Mouse (Mus musculus) embryonic facial prominence, embryonic 12.5 days (tissue): ENCODE data around the gene Itga6. TPM values are rescaled to one million over a fixed set of nuclear protein-coding genes. Genes with fewer than 3 reads are reported as not detected.

Experiments
- ATAC-seq: fragments of 200-750 bp; cut with Nextera tagmentation; 2 replicates; pipeline ENCODE4 v1.8.0; 2017; ENCODE audit not compliant: insufficient number of reproducible peaks, insufficient read depth, low FRiP score, low TSS enrichment
- H3K27ac ChIP-seq: fragments of 300-500 bp; sonication (generic); 2 replicates; pipeline ENCODE4 v1.5.1; 2016; ENCODE audit warnings: mild to moderate bottlenecking
- H3K27me3 ChIP-seq: fragments of 300-500 bp; sonication (generic); 2 replicates; pipeline ENCODE4 v1.6.1; 2016; ENCODE audit warnings: mild to moderate bottlenecking, moderate library complexity
- H3K36me3 ChIP-seq: fragments of 300-500 bp; sonication (generic); 2 replicates; pipeline ENCODE4 v1.6.1; 2016; ENCODE audit warnings: mild to moderate bottlenecking
- H3K4me1 ChIP-seq: fragments of 300-500 bp; sonication (generic); 2 replicates; pipeline ENCODE4 v1.6.1; 2016
- H3K4me2 ChIP-seq: fragments of 300-500 bp; sonication (generic); replicated peaks from 2 replicates; pipeline ENCODE4 v1.6.1; 2016; ENCODE audit warnings: mild to moderate bottlenecking, moderate library complexity
- H3K4me3 ChIP-seq: fragments of 300-500 bp; sonication (generic); 2 replicates; pipeline ENCODE4 v1.5.1; 2016; ENCODE audit warnings: mild to moderate bottlenecking
- H3K9ac ChIP-seq: fragments of 300-500 bp; sonication (generic); 2 replicates; pipeline ENCODE4 v1.6.1; 2016; ENCODE audit warnings: mild to moderate bottlenecking, moderate library complexity
- H3K9me3 ChIP-seq: fragments of 300-500 bp; sonication (generic); 2 replicates; pipeline ENCODE4 v1.6.1; 2016; ENCODE audit warnings: mild to moderate bottlenecking, moderate library complexity
- WGBS: fragments of 180-500 bp; shearing (Covaris S2); methylation state at CpG from one replicate; pipeline ENCODE4 v1.1.7; 2016; 5-methylcytosine and 5-hydroxymethylcytosine counted together
- polyA plus RNA-seq: library from polyadenylated mRNA; unstranded; fragments of >200 nt; fragmentation: Nextera tagmentation; extraction: Ambion mirVana; gene quantifications from 2 replicates; pipeline ENCODE4 v1.2.1, GENCODE M21; 2016

The Itga6 gene
- polyA plus RNA-seq, 1 experiment from 2014 or later = 43.4 TPM

DNA sequence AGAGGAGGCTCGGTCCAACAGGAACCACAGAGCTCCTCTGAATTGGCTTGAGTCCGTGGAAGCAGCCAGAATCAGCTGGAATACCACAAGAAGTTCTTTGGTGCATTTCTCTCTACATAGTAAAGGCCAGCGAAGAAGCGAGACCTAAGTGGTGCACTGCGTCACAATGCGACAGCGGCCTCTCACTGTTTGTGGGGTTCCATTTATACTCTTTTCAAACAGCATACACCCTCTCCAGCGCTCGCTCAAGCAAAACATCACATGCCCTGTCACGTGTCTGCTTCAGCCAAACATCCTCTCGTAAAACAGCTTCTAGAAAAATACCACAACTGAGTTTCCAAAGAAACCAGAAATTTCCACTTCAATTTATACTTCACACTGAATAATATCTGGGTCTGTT, 64.6 kb downstream of the Itga6 start:
- no peak overlapping the region for H3K9ac ChIP-seq
- H3K9me3 ChIP-seq = no peaks in the 10 kb centered on the region
- peaks cover 9% of the 10 kb centered on the region; the same call in 1 of the 2 replicates for H3K4me1 ChIP-seq
- no peak overlapping the region for H3K4me2 ChIP-seq
- no peak overlapping the region for H3K27ac ChIP-seq
- no peaks in the 10 kb centered on the region for H3K27me3 ChIP-seq
- no peaks in the 10 kb centered on the region for H3K36me3 ChIP-seq
- ATAC-seq = no peak
- no peak overlapping the region for H3K4me3 ChIP-seq
- 94% methylated on average over 11 of the region's 11 CpGs for WGBS

DNA sequence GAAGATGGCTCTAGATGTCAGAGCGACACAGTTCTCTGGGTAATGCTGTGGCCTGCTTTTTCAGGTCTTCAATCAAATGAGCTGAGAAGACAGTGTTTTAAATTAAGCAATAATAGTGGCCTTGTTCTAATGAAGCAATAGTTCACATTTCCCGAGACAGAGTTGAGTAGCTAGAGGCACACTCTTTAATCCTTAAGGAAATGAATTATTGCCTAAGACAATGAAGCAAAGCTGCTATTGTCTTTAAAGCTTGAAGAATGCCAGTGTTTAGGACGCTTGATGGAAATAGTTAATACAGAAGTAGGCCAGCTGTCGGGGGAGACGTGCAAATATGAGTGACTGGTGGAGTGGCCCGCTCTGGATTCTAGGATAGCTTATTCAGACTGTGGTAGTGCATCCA, 65.5 kb downstream of the Itga6 start:
- no peak overlapping the region for H3K4me2 ChIP-seq
- no peak overlapping the region for H3K27ac ChIP-seq
- no peaks in the 10 kb centered on the region for H3K9me3 ChIP-seq
- no peak overlapping the region for H3K9ac ChIP-seq
- ATAC-seq = no peak
- no peaks in the 10 kb centered on the region for H3K36me3 ChIP-seq
- peaks cover 11% of the 10 kb centered on the region; the same call in 1 of the 2 replicates for H3K4me1 ChIP-seq
- WGBS = 54% methylated on average over 6 of the region's 6 CpGs
- H3K27me3 ChIP-seq = no peaks in the 10 kb centered on the region
- no peak overlapping the region for H3K4me3 ChIP-seq

DNA sequence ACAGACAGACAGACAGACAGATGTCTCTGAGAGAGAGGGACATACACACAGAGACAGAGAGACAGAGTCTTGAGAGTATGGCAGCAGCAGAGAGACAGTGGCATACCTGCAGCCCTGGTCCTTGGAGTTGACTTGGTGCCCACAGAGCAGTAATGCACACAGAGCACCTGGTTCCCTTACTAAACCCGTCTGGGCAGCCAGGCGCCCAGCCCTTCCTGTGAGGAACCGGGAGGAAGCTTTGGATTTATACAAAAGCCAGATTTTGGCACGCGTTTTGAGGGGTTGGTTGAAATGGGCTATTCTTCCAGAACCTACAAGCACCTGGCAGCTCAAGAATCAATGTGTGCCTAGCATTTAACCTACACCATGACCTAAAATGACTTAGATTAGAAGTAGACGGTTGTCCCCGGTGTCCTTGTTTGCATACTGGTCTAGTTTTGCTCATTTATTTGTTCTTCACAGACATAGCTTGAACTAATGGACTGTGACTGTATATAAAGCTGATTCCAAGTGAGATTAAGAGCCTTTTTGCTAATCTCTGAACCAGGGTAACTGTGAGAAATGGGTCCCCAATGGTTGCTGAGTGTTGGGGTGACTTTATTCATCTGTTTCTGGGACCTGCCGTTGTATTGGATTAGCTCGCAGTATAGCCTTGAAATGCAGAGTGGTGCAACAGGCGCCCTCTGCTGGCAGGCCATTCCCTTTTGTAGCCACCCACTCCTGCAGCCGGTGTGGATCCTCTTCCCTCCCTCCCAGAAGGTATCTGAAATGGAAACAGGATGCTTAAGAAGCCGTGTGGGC, 67.0 kb downstream of the Itga6 start:
- Histone ChIP-seq H3K4me3 (no peak overlapping the region), H3K27me3 (no peaks in the 10 kb centered on the region), H3K9me3 (no peaks in the 10 kb centered on the region), H3K9ac (no peak overlapping the region), H3K27ac (no peak overlapping the region), H3K4me1 (peaks cover 20% of the 10 kb centered on the region), H3K36me3 (no peaks in the 10 kb centered on the region), H3K4me2 (no peak overlapping the region)
- 0 out of 2 replicates have a peak, but pooled peaks have one; percentile 45 for ATAC-seq
- 39% methylated on average over 12 of the region's 12 CpGs for WGBS

DNA sequence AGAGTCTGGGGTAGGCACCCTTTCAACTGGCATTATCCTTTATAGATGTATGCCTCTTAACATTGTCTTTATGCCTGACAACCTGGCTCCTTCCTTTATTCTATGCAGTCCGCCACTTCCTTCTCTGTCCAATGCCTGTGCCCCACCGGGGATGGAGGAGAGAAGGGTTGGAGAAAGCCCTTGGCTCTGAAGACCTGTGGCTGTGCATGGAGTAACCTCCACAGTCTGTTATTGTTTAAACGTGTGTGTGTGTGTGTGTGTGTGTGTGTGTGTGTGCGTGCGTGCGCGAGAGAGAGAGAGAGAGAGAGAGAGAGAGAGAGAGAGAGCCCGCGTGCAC, 67.6 kb downstream of the Itga6 start:
- H3K9me3 ChIP-seq = no peaks in the 10 kb centered on the region
- H3K27ac ChIP-seq = no peak overlapping the region

DNA sequence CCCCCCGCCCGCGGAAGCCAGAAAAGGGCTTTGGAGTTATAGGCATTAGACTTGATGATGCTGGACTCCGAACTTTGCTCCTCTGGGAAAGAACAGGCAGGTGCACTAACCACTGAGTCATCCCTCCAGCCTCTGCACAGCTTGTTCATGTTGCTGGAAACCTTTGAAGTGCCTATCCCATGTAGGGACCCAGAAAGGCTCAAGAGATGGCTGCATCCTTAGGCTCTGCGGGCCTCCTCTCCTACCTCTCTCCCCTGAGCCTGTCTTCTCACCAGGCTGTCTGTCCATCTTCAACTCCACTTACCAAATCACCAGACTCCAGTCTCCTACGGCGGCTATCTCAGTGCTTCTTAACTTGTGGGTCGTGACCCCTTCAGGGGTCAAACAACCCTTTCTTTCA, 68.0 kb downstream of the Itga6 start:
- ATAC-seq = no peak
- 64% methylated on average over 5 of the region's 8 CpGs for WGBS
- no peak overlapping the region for H3K9ac ChIP-seq
- no peaks in the 10 kb centered on the region for H3K27me3 ChIP-seq
- peaks cover 22% of the 10 kb centered on the region for H3K4me1 ChIP-seq
- no peak overlapping the region for H3K4me2 ChIP-seq
- no peak overlapping the region for H3K27ac ChIP-seq
- no peak overlapping the region for H3K4me3 ChIP-seq
- no peaks in the 10 kb centered on the region for H3K36me3 ChIP-seq
- H3K9me3 ChIP-seq = no peaks in the 10 kb centered on the region

More for the DNA sequence above, 67.6 kb downstream of the Itga6 start:
- Histone ChIP-seq H3K36me3 (no peaks in the 10 kb centered on the region), H3K27me3 (no peaks in the 10 kb centered on the region), H3K9ac (no peak overlapping the region), H3K4me3 (no peak overlapping the region), H3K4me1 (peaks cover 22% of the 10 kb centered on the region), H3K4me2 (no peak overlapping the region)
- 0 out of 2 replicates have a peak, but pooled peaks have one; percentile 18 for ATAC-seq
- 81% methylated on average over 9 of the region's 9 CpGs for WGBS

DNA sequence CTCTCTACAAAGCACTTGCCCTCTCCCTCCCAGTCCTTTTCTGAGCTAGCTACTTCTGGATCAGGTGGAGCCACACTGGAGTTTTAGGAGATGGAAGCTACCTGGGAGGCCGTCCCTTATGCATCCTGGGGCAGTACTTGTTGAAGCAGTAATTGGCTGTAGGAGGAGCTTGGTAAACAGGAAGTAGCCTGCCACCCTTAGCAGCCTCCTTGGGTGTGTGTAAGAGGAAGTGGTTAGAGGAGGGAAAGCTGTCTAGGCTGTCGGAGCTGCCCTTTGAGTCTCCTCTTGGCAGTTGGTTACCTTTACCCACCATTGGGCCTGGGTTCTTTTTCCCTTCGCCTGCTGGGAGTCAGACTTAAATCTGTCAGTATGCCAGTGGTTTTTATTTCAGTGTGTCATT, 68.6 kb downstream of the Itga6 start:
- H3K27ac ChIP-seq = no peak overlapping the region
- WGBS = 46% methylated on average over 3 of the region's 3 CpGs
- H3K36me3 ChIP-seq = no peaks in the 10 kb centered on the region
- H3K4me2 ChIP-seq = no peak overlapping the region
- H3K4me1 ChIP-seq = peaks cover 22% of the 10 kb centered on the region
- H3K27me3 ChIP-seq = no peaks in the 10 kb centered on the region
- ATAC-seq = no peak
- H3K9ac ChIP-seq = no peak overlapping the region
- no peak overlapping the region for H3K4me3 ChIP-seq
- no peaks in the 10 kb centered on the region for H3K9me3 ChIP-seq

DNA sequence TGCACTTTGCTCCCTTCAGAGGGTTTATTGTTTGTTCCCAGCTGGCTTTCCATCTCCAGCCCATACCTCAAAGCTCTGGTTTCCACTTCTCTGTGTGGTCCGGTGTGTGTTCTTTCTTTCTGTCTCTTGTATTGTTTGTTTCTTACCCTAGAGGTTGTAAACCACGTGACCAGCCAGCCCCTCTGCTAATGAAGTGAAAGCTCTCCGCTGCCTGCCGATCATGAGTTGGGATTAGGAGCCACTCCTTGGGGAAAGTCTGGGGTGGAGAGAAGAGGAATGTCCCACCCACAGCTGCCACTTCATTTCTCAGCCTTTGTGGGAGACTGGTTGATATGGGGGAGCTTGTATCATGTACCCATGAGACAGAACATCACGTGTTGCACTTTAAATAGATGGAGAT, 69.9 kb downstream of the Itga6 start:
- Histone ChIP-seq H3K9me3 (no peaks in the 10 kb centered on the region), H3K9ac (no peak overlapping the region), H3K27me3 (no peaks in the 10 kb centered on the region), H3K36me3 (no peaks in the 10 kb centered on the region), H3K4me3 (no peak overlapping the region), H3K4me1 (peaks cover 22% of the 10 kb centered on the region), H3K4me2 (no peak overlapping the region), H3K27ac (no peak overlapping the region)
- whole genome bisulfite sequencing = 20% methylated on average over 5 of the region's 5 CpGs
- ATAC-seq = no peak

DNA sequence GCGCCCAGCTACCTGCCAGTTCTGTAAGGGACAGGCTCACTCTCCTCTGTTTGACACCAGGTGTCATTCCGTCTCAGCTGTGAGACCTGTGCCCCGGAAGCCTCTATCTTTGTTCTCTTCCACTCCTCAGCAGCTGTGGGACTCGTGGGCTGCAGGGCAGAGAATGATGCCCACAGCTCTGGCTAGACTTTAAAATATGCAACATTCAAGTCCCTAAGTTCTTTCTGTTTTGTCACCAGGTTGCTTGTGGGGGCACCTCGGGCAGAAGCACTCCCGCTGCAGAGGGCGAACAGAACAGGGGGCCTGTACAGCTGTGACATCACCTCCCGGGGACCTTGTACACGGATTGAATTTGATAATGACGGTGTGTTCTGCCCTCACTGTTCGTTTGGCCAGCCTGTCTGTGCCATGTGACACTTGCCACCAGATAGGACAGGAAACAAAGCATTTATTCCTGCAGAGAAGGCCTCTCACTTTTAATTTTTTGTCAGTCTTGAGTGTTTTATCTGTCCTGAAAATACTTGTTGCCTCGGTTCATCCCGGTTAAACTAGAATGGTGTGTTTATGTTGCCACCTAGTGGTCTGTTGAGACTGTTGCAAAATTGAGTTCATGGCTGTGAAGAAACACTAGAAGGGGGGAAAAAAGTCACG, 71.1 kb downstream of the Itga6 start:
- Histone ChIP-seq H3K36me3 (no peaks in the 10 kb centered on the region), H3K4me2 (peak overlapping the region; percentile 31), H3K9ac (no peak overlapping the region), H3K4me1 (peaks cover 22% of the 10 kb centered on the region), H3K27ac (no peak overlapping the region), H3K4me3 (no peak overlapping the region), H3K27me3 (no peaks in the 10 kb centered on the region), H3K9me3 (no peaks in the 10 kb centered on the region)
- WGBS = 29% methylated on average over 14 of the region's 14 CpGs
- ATAC-seq = no peak

DNA sequence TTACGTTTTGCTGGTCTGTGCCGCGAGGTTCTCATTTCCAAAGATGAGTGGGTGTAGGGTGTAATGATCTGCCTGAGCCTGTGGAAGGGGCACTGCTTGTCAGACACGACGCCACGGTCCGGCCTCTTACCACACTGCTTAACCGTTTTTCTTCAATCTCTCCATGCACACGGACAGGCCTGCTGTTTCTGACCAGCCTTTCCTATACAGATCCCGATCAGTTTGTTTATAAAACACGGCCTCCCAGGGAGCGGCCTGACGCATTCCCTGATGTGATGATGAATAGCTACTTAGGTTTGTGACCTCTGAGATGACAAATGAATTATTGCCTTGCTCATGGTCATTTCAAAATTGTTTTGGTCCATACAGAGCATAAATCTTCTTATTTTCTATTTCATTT, 78.7 kb downstream of the Itga6 start:
- 77% methylated on average over 13 of the region's 13 CpGs for WGBS
- Histone ChIP-seq H3K36me3 (no peaks in the 10 kb centered on the region), H3K27ac (no peak overlapping the region), H3K4me3 (no peak overlapping the region), H3K9ac (no peak overlapping the region), H3K4me1 (no peaks in the 10 kb centered on the region), H3K27me3 (no peaks in the 10 kb centered on the region), H3K9me3 (no peaks in the 10 kb centered on the region), H3K4me2 (no peak overlapping the region)
- no peak for ATAC-seq

DNA sequence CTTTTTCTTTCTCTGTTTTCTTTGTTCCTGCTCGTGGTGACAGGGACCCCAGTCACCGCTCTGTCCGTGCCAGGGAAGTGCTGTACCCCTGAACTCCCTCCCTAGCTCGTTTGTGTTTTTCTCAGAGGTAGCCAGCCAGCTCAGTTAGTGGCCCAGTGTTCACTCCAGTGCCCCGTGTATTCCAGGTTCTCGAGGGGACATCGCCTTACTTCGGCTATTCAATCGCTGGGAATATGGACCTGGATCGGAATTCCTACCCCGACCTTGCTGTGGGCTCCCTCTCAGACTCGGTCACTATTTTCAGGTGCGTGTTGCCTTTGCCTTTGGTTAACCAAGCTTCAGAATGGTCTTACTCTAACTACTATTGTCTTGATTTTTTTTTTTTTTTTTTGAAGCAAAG, 82.3 kb downstream of the Itga6 start:
- no peaks in the 10 kb centered on the region for H3K4me1 ChIP-seq
- no peak overlapping the region for H3K27ac ChIP-seq
- no peak overlapping the region for H3K4me3 ChIP-seq
- H3K27me3 ChIP-seq = no peaks in the 10 kb centered on the region
- WGBS = 80% methylated on average over 13 of the region's 13 CpGs
- H3K9ac ChIP-seq = no peak overlapping the region
- H3K36me3 ChIP-seq = no peaks in the 10 kb centered on the region
- H3K4me2 ChIP-seq = no peak overlapping the region
- H3K9me3 ChIP-seq = no peaks in the 10 kb centered on the region
- no peak for ATAC-seq

DNA sequence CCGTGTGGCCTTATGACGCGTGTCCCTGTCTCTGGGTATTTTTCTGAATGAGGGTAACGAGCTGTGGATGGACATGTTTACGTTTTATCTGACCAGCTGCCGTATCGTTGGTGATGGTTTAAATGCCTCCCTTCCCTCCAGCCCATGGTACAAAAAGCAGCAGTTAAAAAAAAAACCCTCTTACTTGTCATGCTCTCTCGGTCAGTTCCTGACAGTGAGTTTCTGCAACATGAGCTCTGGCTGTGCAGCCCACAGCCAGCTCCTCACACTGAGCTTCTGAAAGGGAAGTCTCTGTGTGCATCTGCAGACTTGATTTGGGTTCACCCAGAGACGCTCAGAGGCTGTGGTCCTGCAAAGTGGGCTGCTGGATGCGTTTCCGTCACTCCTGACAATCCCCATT, 83.5 kb downstream of the Itga6 start:
- Histone ChIP-seq H3K9ac (no peak overlapping the region), H3K4me1 (no peaks in the 10 kb centered on the region), H3K27ac (no peak overlapping the region), H3K4me2 (no peak overlapping the region), H3K4me3 (no peak overlapping the region), H3K27me3 (no peaks in the 10 kb centered on the region), H3K9me3 (no peaks in the 10 kb centered on the region), H3K36me3 (no peaks in the 10 kb centered on the region)
- no peak for ATAC-seq
- 49% methylated on average over 11 of the region's 11 CpGs for WGBS

DNA sequence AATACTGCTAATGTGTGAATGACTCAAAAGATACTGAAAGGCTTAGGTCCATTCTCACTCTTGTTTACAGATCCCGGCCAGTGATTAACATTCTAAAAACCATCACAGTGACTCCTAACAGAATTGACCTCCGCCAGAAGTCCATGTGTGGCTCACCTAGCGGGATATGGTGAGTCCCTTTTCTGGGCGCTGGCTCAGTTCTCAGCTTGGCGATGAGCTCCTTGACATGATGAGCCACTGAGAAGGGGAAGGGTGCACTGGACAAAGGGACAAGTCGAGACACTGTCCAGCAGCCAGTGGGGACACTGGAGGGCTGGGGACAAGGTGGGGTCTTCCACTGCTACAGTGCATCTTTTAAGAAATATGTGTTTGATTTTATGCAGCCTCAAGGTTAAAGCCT, 88.2 kb downstream of the Itga6 start:
- WGBS = 79% methylated on average over 6 of the region's 6 CpGs
- Histone ChIP-seq H3K27me3 (no peaks in the 10 kb centered on the region), H3K36me3 (no peaks in the 10 kb centered on the region), H3K9me3 (no peaks in the 10 kb centered on the region), H3K4me2 (no peak overlapping the region), H3K4me3 (no peak overlapping the region), H3K4me1 (peaks cover 10% of the 10 kb centered on the region; the same call in 1 of the 2 replicates), H3K9ac (no peak overlapping the region), H3K27ac (no peak overlapping the region)
- ATAC-seq = no peak
